Mouse (Mus musculus) neural tube, embryonic 14.5 days (tissue): Measurements from ENCODE around the gene Mrpl47. TPM values are rescaled to one million over a fixed set of nuclear protein-coding genes. Genes with fewer than 3 reads are reported as not detected.
"Not testable (repeated sequence)": the region's sequence is repeated elsewhere in the genome, so short reads cannot be mapped to it uniquely, and the experiment has no call there.

Experiments used
- ATAC-seq: fragments of 200-750 bp; cut with Nextera tagmentation; 2 replicates; pipeline ENCODE4 v1.8.0; 2017; ENCODE audit warnings: low read depth, mild to moderate bottlenecking, moderate TSS enrichment, moderate library complexity
- H3K27ac ChIP-seq: fragments of 300-500 bp; sonication (generic); 2 replicates; pipeline ENCODE4 v1.5.1; 2014; ENCODE audit warnings: low read depth, mild to moderate bottlenecking, control low read depth, low read length, moderate library complexity, mixed read lengths
- H3K27me3 ChIP-seq: fragments of 300-500 bp; sonication (generic); 2 replicates; pipeline ENCODE4 v1.6.1; 2014; ENCODE audit warnings: low read length; ENCODE audit not compliant: control insufficient read depth, insufficient read depth
- H3K36me3 ChIP-seq: fragments of 300-500 bp; sonication (generic); 2 replicates; pipeline ENCODE4 v1.6.1; 2014; ENCODE audit warnings: low read length, mixed read lengths; ENCODE audit not compliant: control insufficient read depth, insufficient read depth
- H3K4me1 ChIP-seq: fragments of 300-500 bp; sonication (generic); 2 replicates; pipeline ENCODE4 v1.6.1; 2014; ENCODE audit warnings: low read length; ENCODE audit not compliant: control insufficient read depth, insufficient read depth
- H3K4me2 ChIP-seq: fragments of 300-500 bp; sonication (generic); 2 replicates; pipeline ENCODE4 v1.6.1; 2014; ENCODE audit warnings: mild to moderate bottlenecking, low read depth, low read length, control low read depth
- H3K4me3 ChIP-seq: fragments of 300-500 bp; sonication (generic); 2 replicates; pipeline ENCODE4 v1.5.1; 2014; ENCODE audit warnings: low read depth, low read length, control low read depth, mixed read lengths
- H3K9ac ChIP-seq: fragments of 300-500 bp; sonication (generic); replicated peaks from 2 replicates; pipeline ENCODE4 v1.6.1; 2014; ENCODE audit warnings: low read depth, mild to moderate bottlenecking, control low read depth, low read length, mixed read lengths
- H3K9me3 ChIP-seq: fragments of 300-500 bp; sonication (generic); 2 replicates; pipeline ENCODE4 v1.6.1; 2016; ENCODE audit warnings: low read length; ENCODE audit not compliant: control insufficient read depth
- WGBS: fragments of 180-500 bp; shearing (Covaris S2); extraction: QIAGEN DNeasy Blood & Tissue Kit; methylation state at CpG from one replicate; pipeline ENCODE4 v1.1.7; 2014; 5-methylcytosine and 5-hydroxymethylcytosine counted together
- polyA plus RNA-seq: library from polyadenylated mRNA; unstranded; fragments of >200 nt; fragmentation: Nextera tagmentation; extraction: Ambion mirVana; gene quantifications from 2 replicates; pipeline ENCODE4 v1.2.1, GENCODE M21; 2014

Mrpl47 gene
- polyA plus RNA-seq = 32.3 and 38.5 TPM in 2 replicates

DNA sequence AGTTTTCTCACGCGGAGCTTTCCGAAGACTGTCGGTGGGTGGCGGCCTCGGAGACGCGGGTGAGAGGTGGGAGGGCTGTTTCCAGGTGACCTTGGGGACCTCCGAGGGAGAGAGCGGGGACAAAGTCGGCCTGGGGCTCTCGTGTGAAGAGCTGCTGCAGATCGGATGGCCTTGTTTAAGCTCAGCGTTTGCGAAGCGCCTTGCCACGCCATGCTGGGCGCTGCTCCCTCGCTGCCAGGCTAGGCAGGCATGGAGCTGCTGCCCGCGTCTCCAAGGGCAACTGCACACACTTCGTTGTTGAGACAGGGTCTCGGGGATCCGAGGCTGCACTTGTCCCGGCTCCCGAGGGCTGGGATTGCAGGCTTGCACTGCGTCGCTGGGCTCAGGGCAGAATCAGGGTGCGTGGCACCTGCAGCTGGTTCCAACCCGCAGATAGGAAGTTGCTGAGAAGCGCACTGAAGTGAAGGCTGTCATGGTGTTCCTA lies at the start of gene Mrpl47:
Gene Mrpl47, minus strand, starts transcription at position 434 of the 484 bp plus-strand sequence.
- peak within 1 kb of the TSS; percentile 84 for H3K4me2 ChIP-seq
- H3K9me3 ChIP-seq = no peaks in the 10 kb centered on the region
- ATAC-seq = peak; percentile 65
- H3K36me3 ChIP-seq = peaks cover 11% of the 10 kb centered on the region
- peak within 1 kb of the TSS; percentile 77 for H3K9ac ChIP-seq
- under 1% methylated on average over 31 of the region's 31 CpGs for WGBS
- H3K4me1 ChIP-seq = peaks cover 9% of the 10 kb centered on the region
- H3K27ac ChIP-seq = peak within 1 kb of the TSS; percentile 82
- peak within 1 kb of the TSS; percentile 73 for H3K4me3 ChIP-seq
- no peaks in the 10 kb centered on the region for H3K27me3 ChIP-seq

DNA sequence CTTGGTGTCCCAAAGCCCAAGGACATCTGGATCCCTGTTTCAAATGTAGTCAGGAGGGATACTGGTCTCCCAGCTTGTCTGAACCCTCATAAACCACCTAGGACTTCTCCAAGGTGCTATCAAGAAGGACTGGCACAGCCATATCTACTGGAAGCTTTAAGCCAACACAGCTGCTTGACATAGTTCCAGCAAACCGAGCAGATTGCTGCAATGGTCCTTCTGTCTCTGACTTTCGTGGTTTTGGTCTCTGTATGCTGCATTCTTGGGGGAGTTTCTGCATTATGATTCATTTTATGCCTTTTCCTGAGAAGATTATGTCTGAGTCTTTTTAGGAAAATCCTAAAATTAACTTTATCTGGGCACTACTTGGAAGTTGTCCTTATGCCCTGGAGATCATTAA lies 33.4 kb upstream of the Mrpl47 start:
- Histone ChIP-seq H3K9me3 (no peaks in the 10 kb centered on the region), H3K4me3 (no peak overlapping the region), H3K9ac (no peak overlapping the region), H3K4me2 (no peak overlapping the region), H3K4me1 (no peaks in the 10 kb centered on the region), H3K27me3 (no peaks in the 10 kb centered on the region), H3K36me3 (no peaks in the 10 kb centered on the region), H3K27ac (no peak overlapping the region)
- no peak for ATAC-seq
- 82% methylated on average over 2 of the region's 2 CpGs for WGBS

- no peaks in the 10 kb centered on the region for H3K9me3 ChIP-seq
- H3K9ac ChIP-seq = no peak overlapping the region
- 55% methylated on average over 7 of the region's 7 CpGs for WGBS
- H3K4me3 ChIP-seq = no peak overlapping the region
- no peak for ATAC-seq
- H3K4me1 ChIP-seq = no peaks in the 10 kb centered on the region
- H3K27me3 ChIP-seq = no peaks in the 10 kb centered on the region
- H3K27ac ChIP-seq = no peak overlapping the region
- no peaks in the 10 kb centered on the region for H3K36me3 ChIP-seq
- no peak overlapping the region for H3K4me2 ChIP-seq
Observed at GRCm38 (mm10) chr3:32763902-32764301, 26.5 kb upstream of the Mrpl47 start.

GRCm38 (mm10) chr3:32762962-32763361 lies 25.6 kb upstream of the Mrpl47 start:
- ATAC-seq = no peak
- Histone ChIP-seq H3K36me3 (no peaks in the 10 kb centered on the region), H3K27ac (no peak overlapping the region), H3K9me3 (no peaks in the 10 kb centered on the region), H3K27me3 (no peaks in the 10 kb centered on the region), H3K9ac (no peak overlapping the region), H3K4me2 (no peak overlapping the region), H3K4me1 (no peaks in the 10 kb centered on the region), H3K4me3 (no peak overlapping the region)
- WGBS = 66% methylated on average over 8 of the region's 8 CpGs

- Histone ChIP-seq H3K36me3 (no peaks in the 10 kb centered on the region), H3K9ac (no peak overlapping the region), H3K27me3 (no peaks in the 10 kb centered on the region), H3K9me3 (no peaks in the 10 kb centered on the region), H3K4me1 (no peaks in the 10 kb centered on the region), H3K27ac (no peak overlapping the region), H3K4me2 (no peak overlapping the region), H3K4me3 (no peak overlapping the region)
- 64% methylated on average over 5 of the region's 5 CpGs for WGBS
- no peak for ATAC-seq
Observed at GRCm38 (mm10) chr3:32759212-32759611, 21.8 kb upstream of the Mrpl47 start.

- H3K4me1 ChIP-seq = no peaks in the 10 kb centered on the region
- H3K4me2 ChIP-seq = no peak overlapping the region
- H3K4me3 ChIP-seq = no peak overlapping the region
- ATAC-seq = no peak
- 94% methylated on average over 3 of the region's 3 CpGs for WGBS
- H3K36me3 ChIP-seq = peaks cover 27% of the 10 kb centered on the region
- no peaks in the 10 kb centered on the region for H3K9me3 ChIP-seq
- no peak overlapping the region for H3K9ac ChIP-seq
- H3K27me3 ChIP-seq = no peaks in the 10 kb centered on the region
- no peak overlapping the region for H3K27ac ChIP-seq
Observed at GRCm38 (mm10) chr3:32754384-32754915, 17.0 kb upstream of the Mrpl47 start.

GRCm38 (mm10) chr3:32749820-32750579 lies 12.6 kb upstream of the Mrpl47 start:
- Histone ChIP-seq H3K4me1 (no peaks in the 10 kb centered on the region), H3K4me2 (no peak overlapping the region), H3K4me3 (no peak overlapping the region), H3K36me3 (peaks cover 44% of the 10 kb centered on the region), H3K9ac (no peak overlapping the region), H3K27me3 (no peaks in the 10 kb centered on the region), H3K9me3 (no peaks in the 10 kb centered on the region), H3K27ac (no peak overlapping the region)
- WGBS = 83% methylated on average over 4 of the region's 4 CpGs
- ATAC-seq = peak; percentile 60; the same call in 1 of the 2 replicates

GRCm38 (mm10) chr3:32748384-32748783 lies 11.0 kb upstream of the Mrpl47 start:
- Histone ChIP-seq H3K4me3 (no peak overlapping the region), H3K27me3 (no peaks in the 10 kb centered on the region), H3K9me3 (no peaks in the 10 kb centered on the region), H3K4me2 (no peak overlapping the region), H3K9ac (no peak overlapping the region), H3K27ac (no peak overlapping the region), H3K36me3 (peaks cover 44% of the 10 kb centered on the region), H3K4me1 (no peaks in the 10 kb centered on the region)
- 92% methylated on average over 9 of the region's 9 CpGs for WGBS
- ATAC-seq = no peak

DNA sequence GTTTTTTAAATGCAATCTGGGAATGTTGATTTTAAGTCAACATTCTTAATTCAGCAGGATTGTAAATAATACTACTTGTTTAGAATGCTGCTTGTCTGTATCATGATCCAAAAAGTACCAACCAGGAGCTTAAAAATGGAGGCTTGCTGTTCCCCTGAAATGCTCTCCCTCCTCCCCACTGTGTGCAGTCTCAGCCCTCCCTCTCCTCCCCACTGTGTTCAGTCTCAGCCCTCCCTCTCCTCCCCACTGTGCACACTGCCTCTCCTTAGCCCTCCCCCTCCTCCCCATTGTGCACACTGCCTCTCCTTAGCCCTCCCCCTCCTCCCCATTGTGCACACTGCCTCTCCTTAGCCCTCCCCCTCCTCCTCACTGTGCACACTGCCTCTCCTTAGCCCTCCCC lies 8.0 kb upstream of the Mrpl47 start:
- H3K36me3 ChIP-seq = peaks cover 19% of the 10 kb centered on the region

More for the DNA sequence above, 8.0 kb upstream of the Mrpl47 start:
- not testable (repeated sequence) for ATAC-seq, H3K4me1 ChIP-seq, H3K4me2 ChIP-seq, H3K4me3 ChIP-seq, H3K9ac ChIP-seq, H3K27me3 ChIP-seq, H3K9me3 ChIP-seq, H3K27ac ChIP-seq
